Mouse (Mus musculus) midbrain, embryonic 11.5 days (tissue): ENCODE results near the gene Cc2d2b. TPM values are rescaled to one million over a fixed set of nuclear protein-coding genes. Genes with fewer than 3 reads are reported as not detected.

ENCODE experiments used
- ATAC-seq: fragments of 200-750 bp; cut with Nextera tagmentation; 2 replicates; pipeline ENCODE4 v1.8.0; 2017; ENCODE audit warnings: moderate TSS enrichment, moderate library complexity; ENCODE audit not compliant: low FRiP score
- DNase-seq: peaks from one replicate; pipeline ENCODE4 v3.0.0; 2015; ENCODE audit warnings: low spot score; ENCODE audit errors: missing footprints
- H3K27ac ChIP-seq: fragments of 300-500 bp; sonication (generic); 2 replicates; pipeline ENCODE4 v1.5.1; 2014; ENCODE audit warnings: low read depth, low read length
- H3K27me3 ChIP-seq: fragments of 300-500 bp; sonication (generic); 2 replicates; pipeline ENCODE4 v1.6.1; 2014; ENCODE audit warnings: mild to moderate bottlenecking, low read length, moderate library complexity, mixed read lengths; ENCODE audit not compliant: control insufficient read depth, insufficient read depth
- H3K36me3 ChIP-seq: fragments of 300-500 bp; sonication (generic); 2 replicates; pipeline ENCODE4 v1.6.1; 2014; ENCODE audit warnings: mild to moderate bottlenecking, low read length, moderate library complexity, mixed read lengths; ENCODE audit not compliant: control insufficient read depth, insufficient read depth
- H3K4me1 ChIP-seq: fragments of 300-500 bp; sonication (generic); 2 replicates; pipeline ENCODE4 v1.6.1; 2014; ENCODE audit warnings: low read length; ENCODE audit not compliant: control insufficient read depth, insufficient read depth
- H3K4me2 ChIP-seq: fragments of 300-500 bp; sonication (generic); 2 replicates; pipeline ENCODE4 v1.6.1; 2014; ENCODE audit warnings: mild to moderate bottlenecking, moderate library complexity
- H3K4me3 ChIP-seq: fragments of 300-500 bp; sonication (generic); 2 replicates; pipeline ENCODE4 v1.5.1; 2014; ENCODE audit warnings: low read depth, low read length
- H3K9ac ChIP-seq: fragments of 300-500 bp; sonication (generic); 2 replicates; pipeline ENCODE4 v1.6.1; 2014; ENCODE audit warnings: low read length
- H3K9me3 ChIP-seq: fragments of 300-500 bp; sonication (generic); 2 replicates; pipeline ENCODE4 v1.6.1; 2016; ENCODE audit warnings: low read length; ENCODE audit not compliant: control insufficient read depth
- WGBS: fragments of 180-500 bp; shearing (Covaris S2); extraction: QIAGEN DNeasy Blood & Tissue Kit; methylation state at CpG from one replicate; pipeline ENCODE4 v1.1.7; 2014; 5-methylcytosine and 5-hydroxymethylcytosine counted together
- polyA plus RNA-seq: library from polyadenylated mRNA; unstranded; fragments of >200 nt; fragmentation: Nextera tagmentation; extraction: Ambion mirVana; gene quantifications from 2 replicates; pipeline ENCODE4 v1.2.1, GENCODE M21; 2014

Gene Cc2d2b
- polyA plus RNA-seq, 1 experiment from 2014 or later = 0.22 TPM

DNA sequence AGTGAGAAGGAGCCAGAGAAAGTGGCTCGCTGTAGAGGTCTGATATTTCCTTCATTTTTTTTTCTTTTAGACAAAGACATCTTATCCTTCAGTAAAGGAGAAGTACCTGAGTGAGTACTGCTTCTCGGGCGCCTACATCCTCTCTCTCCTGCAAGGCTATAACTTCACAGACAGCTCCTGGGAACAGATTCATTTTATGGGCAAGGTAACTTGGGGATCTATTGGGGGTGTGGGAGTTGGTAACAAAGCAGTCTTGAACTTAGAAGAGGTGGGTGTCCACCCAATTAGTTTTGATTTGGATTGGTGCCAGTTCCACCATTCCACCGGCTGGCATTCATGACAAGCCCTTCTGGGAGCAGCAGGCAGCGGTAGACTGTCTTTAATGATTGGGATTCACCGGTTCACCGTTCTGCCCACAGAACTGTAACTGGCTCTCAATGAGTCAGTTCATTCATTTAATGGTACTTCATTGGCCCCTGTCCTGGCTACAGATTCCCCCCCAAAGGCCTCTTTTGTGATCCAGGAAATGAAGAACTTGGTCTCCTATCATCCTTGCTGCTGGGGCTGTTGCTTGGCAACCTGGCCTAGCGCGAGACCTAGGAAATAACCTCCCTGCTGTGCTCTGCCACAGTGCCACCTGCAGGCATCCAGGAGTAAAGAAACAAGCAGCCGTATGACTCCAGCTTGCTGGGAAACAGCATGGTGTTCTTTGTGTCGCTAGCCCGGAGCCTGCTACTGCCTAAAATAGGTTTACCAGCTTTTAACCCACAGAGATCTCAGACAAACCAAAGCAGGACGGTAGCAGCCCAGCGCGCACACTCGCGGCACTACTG lies 11.7 kb upstream of the Cc2d2b start:
- Histone ChIP-seq H3K27me3 (no peaks in the 10 kb centered on the region), H3K36me3 (no peaks in the 10 kb centered on the region), H3K9ac (peak overlapping the region; percentile 63), H3K4me1 (no peaks in the 10 kb centered on the region), H3K27ac (no peak overlapping the region), H3K9me3 (no peaks in the 10 kb centered on the region), H3K4me2 (peak overlapping the region; percentile 35), H3K4me3 (no peak overlapping the region)
- ATAC-seq (peak; percentile 94), DNase-seq (peak; percentile 96)
- 28% methylated on average over 17 of the region's 17 CpGs for WGBS

DNA sequence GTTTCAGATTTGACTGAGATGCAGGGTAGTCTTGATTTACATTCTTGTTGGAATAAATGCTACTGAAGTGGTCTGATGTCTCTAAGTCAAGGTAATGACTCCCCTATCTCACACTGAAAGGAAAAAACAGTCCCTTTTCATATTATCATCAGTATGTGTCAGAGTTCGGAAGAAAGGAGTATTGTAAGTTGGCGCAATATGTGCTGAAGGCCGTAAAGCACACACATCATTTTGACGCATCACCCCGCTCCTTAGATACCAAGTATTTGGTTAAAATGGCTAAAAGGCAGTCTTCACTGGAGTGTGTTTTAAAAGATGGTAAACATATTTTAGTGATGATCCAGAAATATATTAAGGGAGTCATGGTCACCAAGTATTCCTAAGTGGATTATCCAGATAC lies 10.9 kb upstream of the Cc2d2b start:
- no peak overlapping the region for H3K4me3 ChIP-seq
- no peaks in the 10 kb centered on the region for H3K36me3 ChIP-seq
- H3K27ac ChIP-seq = no peak overlapping the region
- 88% methylated on average over 5 of the region's 5 CpGs for WGBS
- peak; percentile 89 for DNase-seq
- peak overlapping the region; percentile 63 for H3K9ac ChIP-seq
- peak overlapping the region; percentile 35 for H3K4me2 ChIP-seq
- ATAC-seq = peak; percentile 30; the same call in 1 of the 2 replicates
- H3K4me1 ChIP-seq = no peaks in the 10 kb centered on the region
- no peaks in the 10 kb centered on the region for H3K9me3 ChIP-seq
- H3K27me3 ChIP-seq = no peaks in the 10 kb centered on the region

DNA sequence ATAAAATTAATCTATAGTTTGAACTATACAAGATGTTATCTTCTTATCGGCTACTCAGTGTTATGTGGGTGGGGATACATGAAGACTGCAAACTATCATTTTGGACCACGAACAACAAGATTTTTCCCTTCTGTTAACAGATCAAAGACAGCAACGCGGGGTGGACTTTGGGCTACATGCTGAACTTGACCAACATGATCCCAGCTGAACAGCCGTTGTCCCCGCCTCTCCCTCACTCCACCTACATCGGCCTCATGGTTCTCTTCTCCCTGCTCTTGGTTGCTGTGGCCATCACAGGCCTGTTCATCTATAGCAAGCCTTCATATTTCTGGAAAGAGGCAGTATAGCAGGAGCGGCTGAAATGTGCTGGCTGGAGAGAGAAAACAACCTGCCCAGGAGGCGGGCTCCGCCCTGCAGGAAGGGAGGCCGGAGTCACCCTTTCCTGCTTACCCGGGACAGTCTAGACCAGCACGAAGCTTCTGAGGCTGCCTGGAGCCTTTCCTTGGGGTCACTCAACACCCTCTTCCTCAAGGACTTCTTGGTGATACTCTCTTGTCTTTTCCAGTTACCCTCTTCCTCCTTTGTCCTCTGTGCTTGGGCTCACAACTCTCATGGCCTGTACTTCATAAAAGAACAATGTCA lies 9.7 kb upstream of the Cc2d2b start:
- H3K9me3 ChIP-seq = no peaks in the 10 kb centered on the region
- H3K27me3 ChIP-seq = no peaks in the 10 kb centered on the region
- ATAC-seq (no peak), DNase-seq (no peak)
- no peaks in the 10 kb centered on the region for H3K4me1 ChIP-seq
- H3K4me2 ChIP-seq = no peak overlapping the region
- H3K9ac ChIP-seq = no peak overlapping the region
- 91% methylated on average over 13 of the region's 13 CpGs for WGBS
- no peaks in the 10 kb centered on the region for H3K36me3 ChIP-seq
- no peak overlapping the region for H3K4me3 ChIP-seq
- no peak overlapping the region for H3K27ac ChIP-seq

DNA sequence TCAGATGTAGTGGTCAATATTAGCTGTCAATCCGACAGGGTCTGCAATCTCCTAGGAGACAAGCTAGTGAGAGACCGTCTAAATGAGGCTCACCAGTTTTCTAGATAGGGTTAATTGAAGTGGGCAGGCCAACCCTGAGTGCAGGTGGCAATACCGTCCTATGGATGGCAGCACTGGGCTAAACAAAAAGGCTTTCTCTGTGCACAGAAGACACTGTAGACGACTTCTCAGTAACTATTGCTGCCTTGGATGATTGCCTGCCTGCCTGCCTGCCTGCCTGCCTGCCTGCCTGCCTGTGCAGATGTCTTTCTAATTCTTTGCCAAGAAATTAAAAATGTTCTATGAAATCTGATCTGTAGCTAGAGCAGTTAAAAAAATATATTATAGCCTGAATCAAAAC lies 1.9 kb upstream of the Cc2d2b start:
- H3K4me2 ChIP-seq = no peak overlapping the region
- no peak for DNase-seq
- H3K9ac ChIP-seq = no peak overlapping the region

DNA sequence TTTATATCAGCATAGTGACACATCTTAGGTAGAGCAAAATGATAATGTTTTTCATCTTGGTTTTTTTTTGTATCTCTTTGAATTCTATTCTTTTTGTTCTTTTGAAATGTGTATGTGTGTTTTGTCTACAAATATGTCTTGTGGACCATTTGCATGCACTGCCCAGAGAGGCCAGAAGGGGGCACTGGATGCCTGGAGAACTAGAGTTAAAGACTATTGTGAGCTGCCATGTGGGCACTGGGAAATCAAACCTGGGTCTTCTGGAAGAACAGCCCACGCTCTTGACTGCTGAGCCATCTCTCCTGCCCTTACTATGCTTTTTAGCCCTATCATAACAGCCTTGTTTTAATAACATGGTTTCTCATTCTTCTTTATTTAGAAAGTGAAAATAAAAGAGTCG lies 5.8 kb downstream of the Cc2d2b start:
- 75% methylated on average over 2 of the region's 2 CpGs for WGBS
- no peak overlapping the region for H3K4me3 ChIP-seq

More for the DNA sequence above, 1.9 kb upstream of the Cc2d2b start:
- H3K36me3 ChIP-seq = no peaks in the 10 kb centered on the region
- no peak overlapping the region for H3K27ac ChIP-seq
- no peaks in the 10 kb centered on the region for H3K9me3 ChIP-seq
- no peak overlapping the region for H3K4me3 ChIP-seq
- no peaks in the 10 kb centered on the region for H3K27me3 ChIP-seq
- WGBS = 43% methylated on average over 4 of the region's 4 CpGs
- ATAC-seq = no peak
- H3K4me1 ChIP-seq = no peaks in the 10 kb centered on the region

DNA sequence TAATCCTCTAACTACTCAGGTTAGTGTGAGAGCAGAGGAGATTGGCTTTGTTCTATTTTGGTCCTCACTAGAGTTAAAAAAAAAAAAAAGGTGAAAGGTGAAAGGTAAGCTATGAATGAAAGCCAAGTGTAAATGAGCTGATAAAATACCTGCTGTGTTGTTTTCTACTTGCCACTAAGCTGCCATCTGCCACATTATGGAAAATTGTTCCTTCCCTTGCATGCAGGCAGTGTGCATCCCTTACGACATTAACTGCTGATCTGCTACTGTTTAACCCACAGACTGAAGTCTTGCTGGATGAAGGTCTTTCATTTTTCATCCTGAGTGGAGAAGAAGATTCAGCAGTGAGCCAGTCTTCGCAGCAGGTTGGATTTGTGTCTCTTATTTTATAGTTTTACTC lies 11.5 kb downstream of the Cc2d2b start:
- Histone ChIP-seq H3K4me2 (no peak overlapping the region), H3K9ac (no peak overlapping the region), H3K27ac (no peak overlapping the region), H3K4me1 (no peaks in the 10 kb centered on the region), H3K36me3 (no peaks in the 10 kb centered on the region), H3K27me3 (no peaks in the 10 kb centered on the region), H3K4me3 (no peak overlapping the region), H3K9me3 (no peaks in the 10 kb centered on the region)
- ATAC-seq (no peak), DNase-seq (no peak)
- 85% methylated on average over 2 of the region's 2 CpGs for WGBS

More for the DNA sequence above, 5.8 kb downstream of the Cc2d2b start:
- no peak overlapping the region for H3K9ac ChIP-seq
- H3K4me2 ChIP-seq = no peak overlapping the region
- DNase-seq = peak; percentile 93
- H3K27me3 ChIP-seq = no peaks in the 10 kb centered on the region
- H3K4me1 ChIP-seq = 0 out of 2 replicates have a peak, but pooled peaks cover 2% of the 10 kb centered on the region
- H3K9me3 ChIP-seq = no peaks in the 10 kb centered on the region
- no peak for ATAC-seq
- no peak overlapping the region for H3K27ac ChIP-seq
- H3K36me3 ChIP-seq = no peaks in the 10 kb centered on the region

DNA sequence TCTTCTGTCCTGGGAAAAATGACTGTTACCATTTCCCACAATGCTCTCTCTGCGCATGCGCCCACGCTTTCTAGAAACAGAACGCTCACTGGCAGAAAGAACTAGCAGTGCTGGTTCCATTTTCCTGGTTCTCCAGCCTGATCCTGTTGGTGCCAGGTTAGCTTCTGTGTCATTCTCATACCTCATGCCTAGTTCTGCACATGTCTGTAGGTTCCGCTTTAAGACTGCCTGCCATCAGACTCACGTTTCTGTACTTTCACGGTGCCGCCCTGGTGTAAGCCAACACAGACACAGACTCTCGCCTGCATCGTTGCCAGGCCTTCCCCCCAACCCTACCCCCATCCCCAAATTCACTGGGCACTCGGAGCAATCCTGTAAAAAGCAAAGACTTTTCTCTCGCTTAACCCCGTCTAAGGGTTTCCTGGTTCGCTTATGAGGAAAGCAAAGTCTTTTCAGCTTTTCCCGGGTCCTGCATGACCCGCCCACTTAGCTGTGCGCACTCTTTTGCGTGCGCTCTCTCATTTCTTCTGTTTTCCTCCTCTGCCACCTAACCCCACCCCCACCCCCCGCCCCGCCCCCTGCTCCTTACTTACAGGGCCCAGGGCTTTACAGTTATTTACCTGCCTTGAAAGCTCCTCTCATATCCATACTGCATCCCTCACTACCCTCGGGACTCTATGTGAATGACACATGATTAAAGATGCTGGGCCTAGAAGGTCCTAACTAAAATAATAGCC lies 13.6 kb downstream of the Cc2d2b start:
- peak overlapping the region; percentile 5; the same call in 1 of the 2 replicates for H3K4me3 ChIP-seq
- peak overlapping the region; percentile 34 for H3K4me2 ChIP-seq
- H3K36me3 ChIP-seq = no peaks in the 10 kb centered on the region
- WGBS = 41% methylated on average over 22 of the region's 22 CpGs
- H3K9ac ChIP-seq = peak overlapping the region; percentile 32; the same call in 1 of the 2 replicates
- ATAC-seq (no peak), DNase-seq (peak; percentile 88)
- no peaks in the 10 kb centered on the region for H3K4me1 ChIP-seq
- no peak overlapping the region for H3K27ac ChIP-seq
- no peaks in the 10 kb centered on the region for H3K27me3 ChIP-seq
- no peaks in the 10 kb centered on the region for H3K9me3 ChIP-seq

DNA sequence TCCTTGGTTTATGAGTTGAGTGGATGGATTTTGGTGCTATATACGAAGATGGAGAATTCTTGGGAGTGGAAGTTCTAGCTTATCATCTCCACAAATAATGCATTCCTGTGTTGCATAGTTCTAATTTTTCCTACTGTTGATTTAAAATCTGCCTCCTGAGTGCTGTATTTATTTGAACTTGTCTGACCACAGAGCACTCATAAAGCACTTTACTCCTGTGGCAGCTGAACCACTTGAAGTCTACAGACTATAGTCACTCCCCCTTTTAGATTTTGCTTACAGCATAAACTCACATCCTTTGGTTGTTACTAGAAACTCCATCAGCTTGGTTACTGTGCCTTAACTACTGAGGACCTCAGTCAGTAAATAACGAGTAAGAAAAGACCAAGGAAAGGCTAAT lies 18.6 kb downstream of the Cc2d2b start:
- no peak overlapping the region for H3K4me2 ChIP-seq
- no peak overlapping the region for H3K4me3 ChIP-seq
- no peaks in the 10 kb centered on the region for H3K36me3 ChIP-seq
- WGBS = 90% methylated on average over 2 of the region's 2 CpGs
- H3K27ac ChIP-seq = no peak overlapping the region
- DNase-seq (no peak), ATAC-seq (no peak)
- no peaks in the 10 kb centered on the region for H3K4me1 ChIP-seq
- no peak overlapping the region for H3K9ac ChIP-seq
- H3K9me3 ChIP-seq = no peaks in the 10 kb centered on the region
- H3K27me3 ChIP-seq = no peaks in the 10 kb centered on the region

DNA sequence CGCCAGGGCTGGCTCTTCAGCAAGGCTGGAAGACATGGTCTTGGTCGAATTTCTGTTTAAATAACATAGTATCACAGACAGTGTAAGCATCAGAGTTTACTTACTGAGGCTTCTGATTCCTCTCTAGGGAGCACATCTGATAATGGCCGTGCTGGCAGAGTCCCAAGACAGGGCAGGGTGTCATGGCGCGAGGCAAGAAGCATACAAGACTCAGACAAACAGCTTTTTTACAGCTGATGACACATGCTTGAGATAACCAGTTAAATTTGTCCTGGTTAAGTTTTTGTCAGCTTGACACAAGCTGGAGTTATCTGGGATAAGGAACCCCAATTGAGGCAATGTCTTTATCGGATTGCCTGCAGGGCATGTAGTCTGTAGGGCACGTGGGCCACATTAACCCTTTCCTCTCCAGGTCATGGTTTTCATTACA lies 20.8 kb downstream of the Cc2d2b start:
- no peak for ATAC-seq
- Histone ChIP-seq H3K4me1 (no peaks in the 10 kb centered on the region), H3K27ac (no peak overlapping the region), H3K4me3 (no peak overlapping the region), H3K9ac (no peak overlapping the region), H3K36me3 (no peaks in the 10 kb centered on the region), H3K4me2 (no peak overlapping the region), H3K27me3 (no peaks in the 10 kb centered on the region), H3K9me3 (no peaks in the 10 kb centered on the region)
- 56% methylated on average over 7 of the region's 7 CpGs for WGBS
- no peak for DNase-seq
